Mouse (Mus musculus): ENCODE data around the gene Hsd11b1. TPM values are rescaled to one million over a fixed set of nuclear protein-coding genes. Genes with fewer than 3 reads are reported as not detected.
"Not testable (repeated sequence)": the region's sequence is repeated elsewhere in the genome, so short reads cannot be mapped to it uniquely, and the experiment has no call there.

Gene Hsd11b1
- total and polyA plus RNA-seq, 2 experiments from 2014 or later, result 2.8 to 3.0 TPM

- H3K27me3 ChIP-seq (ENCODE audit: insufficient read depth, low read length), result no peaks in the 10 kb centered on the region
- no peak for DNase-seq (ENCODE audit: low spot score)
- H3K4me1 ChIP-seq (ENCODE audit: insufficient read depth, low read length), result no peaks in the 10 kb centered on the region
- no peak overlapping the region for H3K4me2 ChIP-seq (ENCODE audit: low read depth, low read length, poor library complexity, severe bottlenecking)
- TF ChIP-seq CTCF (IDR thresholded peaks at IDR 0.05), result no peak
- H3K9ac ChIP-seq (replicated peaks; ENCODE audit: low read length, poor library complexity, severe bottlenecking), result no peak overlapping the region
- no peaks in the 10 kb centered on the region for H3K36me3 ChIP-seq (ENCODE audit: insufficient read depth, low read length)
- no peak overlapping the region for H3K27ac ChIP-seq (ENCODE audit: low read depth, low read length)
- H3K9me3 ChIP-seq (ENCODE audit: low read length), result no peaks in the 10 kb centered on the region
- no peak overlapping the region for H3K4me3 ChIP-seq (ENCODE audit: low read depth, low read length)
- no peak for ATAC-seq (ENCODE audit: low FRiP score)
- 78% methylated on average over 3 of the region's 3 CpGs for WGBS
Measured at GRCm38 (mm10) chr1:193293926-193294325, 30.1 kb upstream of the Hsd11b1 start.

DNA sequence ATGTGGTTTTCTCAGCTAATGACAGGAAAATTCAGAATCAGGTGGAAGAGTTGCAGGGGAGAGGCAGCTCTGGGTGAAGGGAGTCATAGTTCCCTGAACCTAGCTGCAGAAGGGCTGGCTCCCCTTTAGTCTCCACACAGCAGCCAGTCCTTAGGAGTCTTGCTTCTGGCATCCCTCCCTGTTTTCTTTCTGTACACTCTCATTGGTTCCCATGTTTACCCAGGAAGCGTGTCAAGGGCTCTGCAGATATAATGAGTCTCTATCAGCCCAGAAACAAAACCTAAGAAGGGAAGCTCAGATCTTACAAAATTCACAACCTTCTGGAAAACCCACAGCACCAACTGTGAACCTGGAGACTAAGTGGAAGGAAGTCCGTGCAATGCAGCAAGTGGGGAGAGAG lies 29.2 kb upstream of the Hsd11b1 start:
- Histone ChIP-seq H3K4me3 (ENCODE audit: low read depth, low read length) (no peak overlapping the region), H3K4me2 (ENCODE audit: low read depth, low read length, poor library complexity, severe bottlenecking) (no peak overlapping the region), H3K36me3 (ENCODE audit: insufficient read depth, low read length) (no peaks in the 10 kb centered on the region), H3K27ac (ENCODE audit: low read depth, low read length) (no peak overlapping the region), H3K4me1 (ENCODE audit: insufficient read depth, low read length) (no peaks in the 10 kb centered on the region), H3K9me3 (ENCODE audit: low read length) (no peaks in the 10 kb centered on the region), H3K27me3 (ENCODE audit: insufficient read depth, low read length) (no peaks in the 10 kb centered on the region), H3K9ac (replicated peaks; ENCODE audit: low read length, poor library complexity, severe bottlenecking) (no peak overlapping the region)
- DNase-seq (ENCODE audit: low spot score) (no peak), ATAC-seq (ENCODE audit: low FRiP score) (no peak)
- TF ChIP-seq CTCF (IDR thresholded peaks at IDR 0.05), result no peak
- WGBS, result 68% methylated on average over 2 of the region's 2 CpGs

DNA sequence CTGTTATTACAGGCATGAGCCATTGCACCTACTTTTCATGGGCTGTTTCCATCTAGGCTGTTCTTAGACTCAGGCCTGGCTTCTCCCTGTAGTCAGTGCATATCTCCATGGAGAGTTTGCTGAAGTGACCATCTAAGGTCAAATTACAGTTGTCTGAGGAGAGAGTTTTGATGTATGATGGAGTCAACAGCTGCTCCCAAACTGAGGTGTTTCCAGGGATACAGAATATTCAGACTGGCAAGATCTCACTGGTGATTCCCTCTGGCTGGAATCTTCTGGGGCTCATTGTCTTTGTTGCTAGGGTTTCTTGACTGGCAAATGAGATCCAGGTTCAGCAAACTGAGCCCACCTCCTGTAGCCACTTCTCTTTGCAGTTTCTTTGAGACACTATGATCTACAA lies 26.8 kb upstream of the Hsd11b1 start:
- Histone ChIP-seq H3K9me3 (ENCODE audit: low read length) (no peaks in the 10 kb centered on the region), H3K9ac (replicated peaks; ENCODE audit: low read length, poor library complexity, severe bottlenecking) (no peak overlapping the region), H3K4me3 (ENCODE audit: low read depth, low read length) (no peak overlapping the region), H3K4me1 (ENCODE audit: insufficient read depth, low read length) (no peaks in the 10 kb centered on the region), H3K27ac (ENCODE audit: low read depth, low read length) (no peak overlapping the region), H3K4me2 (ENCODE audit: low read depth, low read length, poor library complexity, severe bottlenecking) (no peak overlapping the region), H3K27me3 (ENCODE audit: insufficient read depth, low read length) (no peaks in the 10 kb centered on the region), H3K36me3 (ENCODE audit: insufficient read depth, low read length) (no peaks in the 10 kb centered on the region)
- DNase-seq (ENCODE audit: low spot score) (no peak), ATAC-seq (ENCODE audit: low FRiP score) (no peak)
- TF ChIP-seq CTCF (IDR thresholded peaks at IDR 0.05), result no peak

- TF ChIP-seq CTCF (IDR thresholded peaks at IDR 0.05), result no peak
- H3K9ac ChIP-seq (replicated peaks; ENCODE audit: low read length, poor library complexity, severe bottlenecking), result no peak overlapping the region
- DNase-seq (ENCODE audit: low spot score), result no peak
- no peak overlapping the region for H3K4me2 ChIP-seq (ENCODE audit: low read depth, low read length, poor library complexity, severe bottlenecking)
- H3K27ac ChIP-seq (ENCODE audit: low read depth, low read length), result no peak overlapping the region
- H3K4me3 ChIP-seq (ENCODE audit: low read depth, low read length), result no peak overlapping the region
- H3K4me1 ChIP-seq (ENCODE audit: insufficient read depth, low read length), result no peaks in the 10 kb centered on the region
- H3K27me3 ChIP-seq (ENCODE audit: insufficient read depth, low read length), result no peaks in the 10 kb centered on the region
- no peaks in the 10 kb centered on the region for H3K36me3 ChIP-seq (ENCODE audit: insufficient read depth, low read length)
- no peak for ATAC-seq (ENCODE audit: low FRiP score)
- 94% methylated on average over 5 of the region's 5 CpGs for WGBS
- no peaks in the 10 kb centered on the region for H3K9me3 ChIP-seq (ENCODE audit: low read length)
Measured at GRCm38 (mm10) chr1:193289914-193290313, 26.0 kb upstream of the Hsd11b1 start.

DNA sequence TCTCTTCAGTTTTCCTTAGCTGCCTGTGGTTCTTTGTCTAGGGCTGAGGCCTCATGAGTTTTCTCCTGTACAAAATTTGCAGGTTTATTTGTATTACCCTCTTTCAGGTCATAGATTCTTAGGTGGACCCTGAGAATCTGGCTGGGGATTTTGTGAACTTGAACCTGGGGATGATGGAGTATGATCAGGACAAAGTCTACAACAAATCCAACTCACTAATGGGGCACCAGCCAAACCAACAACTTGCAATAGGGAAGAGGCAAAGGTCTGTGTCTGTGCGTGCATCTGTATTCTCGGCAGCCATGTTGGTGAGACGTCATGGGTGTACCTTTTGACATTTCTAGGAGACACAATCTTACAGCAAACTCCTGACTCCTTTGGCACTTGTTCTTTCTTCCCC lies 25.2 kb upstream of the Hsd11b1 start:
- Histone ChIP-seq H3K9ac (replicated peaks; ENCODE audit: low read length, poor library complexity, severe bottlenecking) (no peak overlapping the region), H3K27ac (ENCODE audit: low read depth, low read length) (no peak overlapping the region), H3K9me3 (ENCODE audit: low read length) (no peaks in the 10 kb centered on the region), H3K4me2 (ENCODE audit: low read depth, low read length, poor library complexity, severe bottlenecking) (no peak overlapping the region), H3K4me3 (ENCODE audit: low read depth, low read length) (no peak overlapping the region), H3K4me1 (ENCODE audit: insufficient read depth, low read length) (no peaks in the 10 kb centered on the region), H3K27me3 (ENCODE audit: insufficient read depth, low read length) (no peaks in the 10 kb centered on the region), H3K36me3 (ENCODE audit: insufficient read depth, low read length) (no peaks in the 10 kb centered on the region)
- WGBS, result 93% methylated on average over 3 of the region's 3 CpGs
- TF ChIP-seq CTCF (IDR thresholded peaks at IDR 0.05), result no peak
- DNase-seq (ENCODE audit: low spot score) (no peak), ATAC-seq (ENCODE audit: low FRiP score) (no peak)

DNA sequence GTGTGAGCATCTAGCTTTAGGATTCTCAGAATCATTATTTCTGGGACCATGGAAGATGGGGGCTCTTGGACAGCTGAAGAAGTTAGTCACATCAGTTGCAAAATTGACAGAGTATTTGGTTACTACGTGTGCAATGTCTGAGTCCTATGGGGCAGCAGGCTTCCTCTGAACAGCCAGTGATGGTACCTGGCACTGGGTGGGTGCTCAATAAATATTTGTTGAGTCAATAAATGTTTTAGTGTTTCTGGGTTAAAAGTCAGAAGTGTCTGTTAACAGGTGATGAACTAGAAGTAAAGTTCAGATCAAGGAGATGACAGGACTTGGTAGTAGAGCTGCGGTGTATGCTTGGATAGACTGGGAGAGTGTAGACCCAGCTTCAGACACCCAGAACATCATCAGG lies 23.7 kb upstream of the Hsd11b1 start:
- Histone ChIP-seq H3K9ac (replicated peaks; ENCODE audit: low read length, poor library complexity, severe bottlenecking) (no peak overlapping the region), H3K4me2 (ENCODE audit: low read depth, low read length, poor library complexity, severe bottlenecking) (no peak overlapping the region), H3K27me3 (ENCODE audit: insufficient read depth, low read length) (no peaks in the 10 kb centered on the region), H3K36me3 (ENCODE audit: insufficient read depth, low read length) (no peaks in the 10 kb centered on the region), H3K4me3 (ENCODE audit: low read depth, low read length) (no peak overlapping the region), H3K27ac (ENCODE audit: low read depth, low read length) (no peak overlapping the region), H3K4me1 (ENCODE audit: insufficient read depth, low read length) (no peaks in the 10 kb centered on the region), H3K9me3 (ENCODE audit: low read length) (no peaks in the 10 kb centered on the region)
- ATAC-seq (ENCODE audit: low FRiP score) (no peak), DNase-seq (ENCODE audit: low spot score) (no peak)
- TF ChIP-seq CTCF (IDR thresholded peaks at IDR 0.05), result no peak
- 87% methylated on average over 2 of the region's 2 CpGs for WGBS

- not testable (repeated sequence) for H3K27me3 ChIP-seq (ENCODE audit: insufficient read depth, low read length); H3K4me2 ChIP-seq (ENCODE audit: low read depth, low read length, poor library complexity, severe bottlenecking); H3K36me3 ChIP-seq (ENCODE audit: insufficient read depth, low read length); H3K4me3 ChIP-seq (ENCODE audit: low read depth, low read length); H3K4me1 ChIP-seq (ENCODE audit: insufficient read depth, low read length); H3K9me3 ChIP-seq (ENCODE audit: low read length); DNase-seq (ENCODE audit: low spot score); H3K9ac ChIP-seq (replicated peaks; ENCODE audit: low read length, poor library complexity, severe bottlenecking); H3K27ac ChIP-seq (ENCODE audit: low read depth, low read length); ATAC-seq (ENCODE audit: low FRiP score)
- WGBS, result 89% methylated on average over 3 of the region's 3 CpGs
Measured at GRCm38 (mm10) chr1:193285766-193286325, 22.0 kb upstream of the Hsd11b1 start.
